Comparison of ENCODE assay signal across 20 mouse cellular contexts in the genomic region with DNA sequence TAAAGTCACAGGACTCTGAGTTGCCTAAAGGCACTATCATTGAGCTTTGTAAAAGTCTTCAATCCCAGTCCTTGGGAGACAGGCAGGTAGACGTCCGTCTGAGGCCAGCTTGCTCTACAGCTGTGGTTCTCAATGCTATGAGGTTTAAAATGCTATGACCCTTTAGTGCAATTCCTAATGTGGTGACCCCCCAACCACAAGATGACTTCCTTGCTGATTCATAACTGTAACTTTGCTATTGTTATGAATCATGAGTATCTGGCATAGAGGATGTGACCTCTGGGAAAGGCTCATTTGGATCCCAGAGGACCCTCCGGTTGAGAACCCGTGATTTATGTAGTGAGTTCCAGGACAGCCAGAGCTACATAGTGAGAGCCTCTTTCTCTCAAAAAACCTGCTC. TPM values are rescaled to one million over a fixed set of nuclear protein-coding genes. Genes with fewer than 3 reads are reported as not detected.
DNase-seq lines count a peak whose midpoint lies in the region; ATAC-seq and TF ChIP-seq lines count a peak whose summit lies in the region.
"Had no signal": no experiment of that assay in that cellular context is flagged by ENCODE, and none has a peak within 500 bp of the region (broad histone marks: within the 10 kb centered on the region; RNA-seq: fewer than 3 reads in every experiment).

No protein-coding gene starts in this region.

- ATAC-seq in Patski = no peak
- ATAC-seq in liver, embryonic 15.5 days (ENCODE audit: insufficient read depth) = no peak
- ATAC-seq: forebrain, embryonic 14.5 days; midbrain, embryonic 16.5 days had no signal

- no peaks in the 10 kb centered on the region for H3K9me3 ChIP-seq in liver, embryonic 15.5 days (replicated peaks)
- H3K9me3 ChIP-seq: hindbrain, embryonic 13.5 days; limb, embryonic 13.5 days; lung, embryonic 15.5 days; midbrain, embryonic 10.5 days; neural tube, embryonic 15.5 days had no signal

- no peak overlapping the region for H3K4me3 ChIP-seq in gastrocnemius, adult 2 months
- peak overlapping the region; percentile 52 for H3K4me3 ChIP-seq in liver, embryonic 15.5 days (replicated peaks)
- H3K4me3 ChIP-seq: hindbrain, embryonic 13.5 days; limb, embryonic 13.5 days; lung, embryonic 15.5 days; midbrain, embryonic 10.5 days; neural tube, embryonic 15.5 days had no signal

- no peak for DNase-seq in gastrocnemius, adult 2 months
- DNase-seq in gastrocnemius, postnatal 25 days = no peak
- DNase-seq in 3134 (ENCODE audit: extremely low read depth, insufficient read length, low spot score) (peak; percentile 71), Patski (ENCODE audit: low read depth, low spot score) (peak; percentile 28)
- no peak for DNase-seq in embryo, embryonic 10 days (ENCODE audit: low spot score)
- no peak for DNase-seq in frontal cortex, postnatal 25 days (ENCODE audit: low spot score in 2 of 2)
- DNase-seq in right cerebral cortex, postnatal 4 days = no peak
- DNase-seq: cerebellum, adult 8-10 months; kidney, adult 18-20 months had no signal

- H3K4me2 ChIP-seq in liver, embryonic 15.5 days = peak overlapping the region; percentile 60
- H3K4me2 ChIP-seq: heart, embryonic 11.5 days; hindbrain, embryonic 13.5 days; limb, embryonic 13.5 days; lung, embryonic 15.5 days; neural tube, embryonic 15.5 days had no signal

- intact Hi-C loops in gastrocnemius, adult 2 months (cut with DNase I) = no loop called here

- POLR2A ChIA-PET in Patski (lab: Charles Lee) = no interaction called here

- H3K9ac ChIP-seq in liver, embryonic 15.5 days = peak overlapping the region; percentile 52
- H3K9ac ChIP-seq: hindbrain, embryonic 13.5 days; limb, embryonic 13.5 days; lung, embryonic 15.5 days; neural tube, embryonic 15.5 days had no signal

- peaks cover 33% of the 10 kb centered on the region for H3K4me1 ChIP-seq in liver, embryonic 15.5 days (replicated peaks)
- H3K4me1 ChIP-seq: hindbrain, embryonic 13.5 days; limb, embryonic 13.5 days; midbrain, embryonic 10.5 days; neural tube, embryonic 15.5 days had no signal

- H3K27me3 ChIP-seq in Patski = no peaks in the 10 kb centered on the region
- H3K27me3 ChIP-seq in liver, embryonic 15.5 days = no peaks in the 10 kb centered on the region
- H3K27me3 ChIP-seq: hindbrain, embryonic 13.5 days; limb, embryonic 13.5 days; lung, embryonic 15.5 days; neural tube, embryonic 15.5 days had no signal

- 87% methylated on average over 4 of the region's 4 CpGs for WGBS in liver, embryonic 15.5 days (ENCODE audit: insufficient replicate concordance)

- TF ChIP-seq CTCF in gastrocnemius, adult 2 months (IDR thresholded peaks at IDR 0.05) = no peak
- TF ChIP-seq CTCF in Patski (IDR thresholded peaks at IDR 0.05) = no peak

- no peaks in the 10 kb centered on the region for H3K36me3 ChIP-seq in liver, embryonic 15.5 days (replicated peaks)
- H3K36me3 ChIP-seq: lung, embryonic 15.5 days had no signal

- in situ Hi-C loops in Patski (cut with MboI; ENCODE audit: low pct_unique_long_range_greater_than_20kb) = no loop called here

- H3K27ac ChIP-seq in gastrocnemius, adult 2 months = peak overlapping the region; percentile 89
- peak overlapping the region; percentile 96 for H3K27ac ChIP-seq in liver, embryonic 15.5 days (replicated peaks)
- H3K27ac ChIP-seq: hindbrain, embryonic 13.5 days; limb, embryonic 13.5 days; midbrain, embryonic 10.5 days; neural tube, embryonic 15.5 days had no signal

- CTCF ChIA-PET in Patski (lab: Charles Lee) = interaction anchor here (1.3 kb wide), 1 partner anchor 19 kb away, joined by 4 read pairs; no protein-coding TSS in a partner anchor

RNA-seq across cellular contexts. Expression of a gene that starts 44.9 kb away (rescaled TPM):
- 100 to 1,000 TPM; 274 to 394 TPM for total RNA-seq in gastrocnemius, adult 2 months (2021)
- 100 to 1,000 TPM; 288 to 335 TPM for total RNA-seq in gastrocnemius, postnatal 25 days (2021)
- polyA plus RNA-seq in Patski (2021) = 2.1 TPM
- polyA plus RNA-seq in liver, embryonic 15.5 days (2015; fragmentation: Nextera tagmentation; extraction: Ambion mirVana) = 6.4 and 7.1 TPM in 2 replicates
- polyA plus RNA-seq: embryonic facial prominence, embryonic 11.5 days; forebrain, embryonic 14.5 days; hindbrain, embryonic 13.5 days; kidney, embryonic 16.5 days had no signal

RNA-seq across cellular contexts. Expression of a gene that starts 56.0 kb away (rescaled TPM):
- under 1 TPM; 0.28 to 0.45 TPM for total RNA-seq in gastrocnemius, adult 2 months (2021)
- total RNA-seq in gastrocnemius, postnatal 25 days (2021) = under 1 TPM; 0.29 to 0.36 TPM
- polyA plus RNA-seq in Patski (2021) = 0.04 TPM
- 0.28 and 0.29 TPM in 2 replicates for polyA plus RNA-seq in liver, embryonic 15.5 days (2015; fragmentation: Nextera tagmentation; extraction: Ambion mirVana)

RNA-seq across cellular contexts. Expression of a gene that starts 57.6 kb away (rescaled TPM):
- total RNA-seq in gastrocnemius, adult 2 months (2021) = 1 to 10 TPM; 2.6 to 7.6 TPM
- 1 to 10 TPM; 5.2 to 6.1 TPM for total RNA-seq in gastrocnemius, postnatal 25 days (2021)
- not detected for polyA plus RNA-seq in Patski (2021)
- polyA plus RNA-seq in liver, embryonic 15.5 days (2015; fragmentation: Nextera tagmentation; extraction: Ambion mirVana) = 20.1 and 22.1 TPM in 2 replicates

Comparison
In these comparisons a context has a peak if more than half of its experiments do, and no peak if none do; other contexts are left out.
1. DNase-seq: peak in 3134 (single experiment) and Patski (single experiment); none in gastrocnemius, adult 2 months (single experiment), gastrocnemius, postnatal 25 days (single experiment), embryo, embryonic 10 days (single experiment), frontal cortex, postnatal 25 days (0 of 2) and right cerebral cortex, postnatal 4 days (single experiment).